8 mouse cellular contexts compared by ENCODE assay signal in the genomic region with DNA sequence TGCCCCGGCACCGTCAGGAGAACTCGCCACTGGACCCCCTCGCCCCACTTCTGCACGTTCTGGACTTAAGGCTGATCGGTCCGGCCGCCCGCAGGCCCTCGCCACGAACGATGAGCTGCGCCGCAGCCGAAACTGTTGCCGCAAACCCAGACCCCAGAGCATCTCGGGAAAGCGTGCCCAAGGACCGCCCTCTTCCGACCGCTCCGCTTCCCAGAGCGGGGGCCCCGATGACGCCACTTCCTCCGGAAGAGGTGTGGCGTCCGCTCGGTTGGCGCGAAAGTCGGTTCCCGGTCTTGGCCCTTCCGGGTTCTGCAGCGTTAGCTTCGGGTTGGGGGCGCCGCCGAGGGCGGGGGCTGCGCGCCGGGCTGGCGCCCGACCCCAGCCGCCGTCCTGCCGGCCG. TPM values are rescaled to one million over a fixed set of nuclear protein-coding genes. Genes with fewer than 3 reads are reported as not detected.
DNase-seq lines count a peak whose midpoint lies in the region; ATAC-seq and TF ChIP-seq lines count a peak whose summit lies in the region.

A gene (minus strand): TSS at position 156 of the 400 bp plus-strand sequence.
A gene (plus strand): TSS at position 289 of the 400 bp plus-strand sequence.

- peak within 1 kb of the TSS; percentile 86 for H3K4me2 ChIP-seq in forebrain, embryonic 13.5 days
- H3K4me2 ChIP-seq in liver, postnatal 0 days (ENCODE audit: low read depth, low read length) = peak within 1 kb of the TSS; percentile 84
- peak within 1 kb of the TSS; percentile 89 for H3K4me2 ChIP-seq in neural tube, embryonic 14.5 days (ENCODE audit: low read depth, low read length)

- WGBS in forebrain, embryonic 13.5 days = under 1% methylated on average over 44 of the region's 49 CpGs
- WGBS in large intestine, adult 2 months = under 1% methylated on average over 49 of the region's 49 CpGs
- WGBS in liver, postnatal 0 days (ENCODE audit: insufficient replicate concordance) = under 1% methylated on average over 46 of the region's 49 CpGs
- under 1% methylated on average over 49 of the region's 49 CpGs for WGBS in neural tube, embryonic 14.5 days

- no peaks in the 10 kb centered on the region for H3K27me3 ChIP-seq in E14TG2a.4 (ENCODE audit: insufficient read depth, low read length)
- H3K27me3 ChIP-seq in forebrain, embryonic 13.5 days = no peaks in the 10 kb centered on the region
- no peaks in the 10 kb centered on the region for H3K27me3 ChIP-seq in liver, postnatal 0 days (ENCODE audit: insufficient read depth, low read length)
- no peaks in the 10 kb centered on the region for H3K27me3 ChIP-seq in neural tube, embryonic 14.5 days (ENCODE audit: control insufficient read depth, insufficient read depth, low read length)

- H3K36me3 ChIP-seq in E14TG2a.4 (ENCODE audit: insufficient read depth, low read length) = peaks cover 61% of the 10 kb centered on the region
- H3K36me3 ChIP-seq in forebrain, embryonic 13.5 days (ENCODE audit: poor library complexity, severe bottlenecking) = peaks cover 27% of the 10 kb centered on the region
- H3K36me3 ChIP-seq in liver, postnatal 0 days (replicated peaks; ENCODE audit: insufficient read depth, low read length) = peaks cover 21% of the 10 kb centered on the region
- H3K36me3 ChIP-seq in neural tube, embryonic 14.5 days (ENCODE audit: control insufficient read depth, insufficient read depth, low read length) = peaks cover 12% of the 10 kb centered on the region; the same call in 1 of the 2 replicates

- H3K4me1 ChIP-seq in E14TG2a.4 (replicated peaks; ENCODE audit: low read depth, low read length) = peaks cover 34% of the 10 kb centered on the region
- peaks cover 23% of the 10 kb centered on the region for H3K4me1 ChIP-seq in forebrain, embryonic 13.5 days
- H3K4me1 ChIP-seq in liver, postnatal 0 days (ENCODE audit: insufficient read depth) = peaks cover 19% of the 10 kb centered on the region
- H3K4me1 ChIP-seq in neural tube, embryonic 14.5 days (ENCODE audit: control insufficient read depth, insufficient read depth, low read length) = peaks cover 5% of the 10 kb centered on the region; the same call in 1 of the 2 replicates

- TF ChIP-seq CTCF in E14TG2a.4 (conservative IDR thresholded peaks at IDR 0.05; ENCODE audit: low read length) = no peak
- no peak; the same call in 1 of the 2 replicates for TF ChIP-seq CTCF in liver, postnatal 0 days (IDR thresholded peaks at IDR 0.05; ENCODE audit: low read depth)

- TF ChIP-seq EP300 in liver, postnatal 0 days (IDR thresholded peaks at IDR 0.05; ENCODE audit: low read depth) = peak; percentile 69; the same call in 1 of the 2 replicates

- H3K9ac ChIP-seq in forebrain, embryonic 13.5 days = peak within 1 kb of the TSS; percentile 88
- H3K9ac ChIP-seq in liver, postnatal 0 days (replicated peaks) = peak within 1 kb of the TSS; percentile 79
- peak within 1 kb of the TSS; percentile 74 for H3K9ac ChIP-seq in neural tube, embryonic 14.5 days (replicated peaks; ENCODE audit: low read depth, low read length)

- DNase-seq in c-Kit-positive CD71-positive TER-119-positive erythroid progenitor cells, embryonic 14.5 days (ENCODE audit: low spot score) = peak; percentile 91
- DNase-seq in heart, postnatal 10 days = peak; percentile 95 to 96
- DNase-seq in large intestine, adult 2 months (ENCODE audit: low read depth, low spot score) = peak; percentile 68
- peak; percentile 96 for DNase-seq in liver, postnatal 0 days
- peak; percentile 95 for DNase-seq in testis, postnatal 10 days (ENCODE audit: low spot score)

- peak within 1 kb of the TSS; percentile 85 for H3K27ac ChIP-seq in forebrain, embryonic 13.5 days
- peak within 1 kb of the TSS; percentile 79 for H3K27ac ChIP-seq in liver, postnatal 0 days (ENCODE audit: low read depth)
- peak within 1 kb of the TSS; percentile 84; the same call in 1 of the 2 replicates for H3K27ac ChIP-seq in neural tube, embryonic 14.5 days (ENCODE audit: low read depth, low read length)

- H3K4me3 ChIP-seq in E14TG2a.4 (replicated peaks; ENCODE audit: low read length) = peak within 1 kb of the TSS; percentile 93
- peak within 1 kb of the TSS; percentile 79 for H3K4me3 ChIP-seq in forebrain, embryonic 13.5 days
- H3K4me3 ChIP-seq in liver, postnatal 0 days (ENCODE audit: low read depth, low read length) = peak within 1 kb of the TSS; percentile 68
- peak within 1 kb of the TSS; percentile 91 for H3K4me3 ChIP-seq in neural tube, embryonic 14.5 days (ENCODE audit: low read depth, low read length)

- H3K9me3 ChIP-seq in E14TG2a.4 (ENCODE audit: low read length) = no peaks in the 10 kb centered on the region
- no peaks in the 10 kb centered on the region for H3K9me3 ChIP-seq in forebrain, embryonic 13.5 days (replicated peaks)
- no peaks in the 10 kb centered on the region for H3K9me3 ChIP-seq in liver, postnatal 0 days (ENCODE audit: low read length)
- H3K9me3 ChIP-seq in neural tube, embryonic 14.5 days (ENCODE audit: control insufficient read depth, low read length) = no peaks in the 10 kb centered on the region

- intact Hi-C loops in heart, postnatal 10 days (cut with DNase I) = loop anchor here (2.0 to 5.0 kb wide), 3 partner anchors 78 to 293 kb away; no protein-coding TSS in a partner anchor

- peak; percentile 98 for ATAC-seq in forebrain, embryonic 13.5 days
- peak; percentile 96 for ATAC-seq in liver, postnatal 0 days
- ATAC-seq in neural tube, embryonic 14.5 days (ENCODE audit: low read depth) = peak; percentile 98

RNA-seq across cellular contexts. Expression of the first gene that starts in this region (rescaled TPM):
- 1.2 and 1.8 TPM in 2 replicates for polyA plus RNA-seq in forebrain, embryonic 13.5 days (2015; fragmentation: Nextera tagmentation; extraction: Ambion mirVana)
- total RNA-seq in heart, postnatal 10 days (2021) = under 1 TPM; 0.27 to 0.50 TPM
- polyA plus RNA-seq in large intestine, adult 2 months (2012; rRNA removed) = 0.08 TPM in 1 of 2 replicates, not detected in the other
- polyA plus RNA-seq in liver, postnatal 0 days (2015; fragmentation: Nextera tagmentation; extraction: Ambion mirVana) = 171 and 175 TPM in 2 replicates
- 0.40 and 0.68 TPM in 2 replicates for polyA plus RNA-seq in neural tube, embryonic 14.5 days (2014; fragmentation: Nextera tagmentation; extraction: Ambion mirVana)

RNA-seq across cellular contexts. Expression of the second gene that starts in this region (rescaled TPM):
- 59.9 and 66.3 TPM in 2 replicates for polyA plus RNA-seq in forebrain, embryonic 13.5 days (2015; fragmentation: Nextera tagmentation; extraction: Ambion mirVana)
- total RNA-seq in heart, postnatal 10 days (2021) = 10 to 100 TPM; 26.8 to 26.9 TPM
- 11.8 and 17.5 TPM in 2 replicates for polyA plus RNA-seq in large intestine, adult 2 months (2012; rRNA removed)
- 15.5 and 17.3 TPM in 2 replicates for polyA plus RNA-seq in liver, postnatal 0 days (2015; fragmentation: Nextera tagmentation; extraction: Ambion mirVana)
- polyA plus RNA-seq in neural tube, embryonic 14.5 days (2014; fragmentation: Nextera tagmentation; extraction: Ambion mirVana) = 13.7 and 22.0 TPM in 2 replicates

Comparison
In these comparisons a context has a peak if more than half of its experiments do, and no peak if none do; other contexts are left out.
1. Peak in every context shown above with its lines: DNase-seq, ATAC-seq, H3K4me3 ChIP-seq and H3K27ac ChIP-seq.
2. RNA of the first gene that starts in this region (polyA plus RNA-seq): 171 to 175 TPM in liver, postnatal 0 days; 1.2 to 1.8 TPM in forebrain, embryonic 13.5 days, 0.40 to 0.68 TPM in neural tube, embryonic 14.5 days and 0.08 TPM in large intestine, adult 2 months; every median in the first group is over 10 times any median in the second.